ENCODE assay signal across 26 mouse cellular contexts in the genomic region with DNA sequence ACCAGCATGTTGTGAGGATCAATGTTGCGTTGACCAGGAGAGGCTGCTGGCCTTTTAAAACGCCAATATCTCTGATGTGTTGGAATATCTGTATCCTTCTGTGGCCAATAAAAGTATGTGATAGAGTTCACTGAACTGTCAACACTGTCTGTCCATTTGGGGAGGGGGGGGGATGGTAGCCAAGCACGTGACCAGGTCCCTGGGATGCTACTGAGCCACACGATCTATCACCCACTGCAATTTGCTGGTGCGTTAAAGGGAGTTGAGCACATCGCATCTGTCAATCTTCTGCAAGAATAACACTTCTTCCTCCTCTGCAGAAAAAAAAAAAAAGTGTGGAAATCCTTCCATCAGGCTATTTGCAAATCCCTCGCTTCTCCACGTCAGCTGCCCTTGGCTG. TPM values are rescaled to one million over a fixed set of nuclear protein-coding genes. Genes with fewer than 3 reads are reported as not detected.
"Had no signal": no experiment of that assay in that cellular context is flagged by ENCODE, and none has a peak within 500 bp of the region (broad histone marks: within the 10 kb centered on the region; RNA-seq: fewer than 3 reads in every experiment).

No protein-coding gene starts in this region.

- H3K36me3 ChIP-seq: kidney, embryonic 15.5 days; limb, embryonic 10.5 days; limb, embryonic 13.5 days; liver, embryonic 12.5 days; liver, embryonic 15.5 days; midbrain, embryonic 10.5 days; midbrain, embryonic 13.5 days had no signal

- DNase-seq: kidney, adult 11 months; kidney, adult 8-10 months; kidney, postnatal 36 days; layer of hippocampus, postnatal 36 days; liver; right cerebral cortex, adult 18-20 months; right cerebral cortex, postnatal 14 days; right cerebral cortex, postnatal 4 days; thymus, adult 18-20 months; thymus, postnatal 36 days had no signal

- H3K4me3 ChIP-seq: kidney, embryonic 15.5 days; limb, embryonic 10.5 days; limb, embryonic 13.5 days; liver, embryonic 12.5 days; liver, embryonic 15.5 days; megakaryocyte, embryonic 14.5 days; midbrain, embryonic 10.5 days; midbrain, embryonic 13.5 days; myocyte had no signal

- H3K27me3 ChIP-seq: kidney, embryonic 15.5 days; limb, embryonic 13.5 days; liver, embryonic 12.5 days; liver, embryonic 15.5 days; megakaryocyte, embryonic 14.5 days; midbrain, embryonic 13.5 days had no signal

- H3K27ac ChIP-seq: kidney, embryonic 15.5 days; limb, embryonic 10.5 days; limb, embryonic 13.5 days; liver, embryonic 12.5 days; liver, embryonic 15.5 days; midbrain, embryonic 10.5 days; midbrain, embryonic 13.5 days had no signal

- ATAC-seq: inflammation-experienced regulatory T-cells, adult 6 months; liver, embryonic 12.5 days; midbrain, embryonic 13.5 days; midbrain, embryonic 16.5 days had no signal

- H3K9ac ChIP-seq: kidney, embryonic 15.5 days; limb, embryonic 13.5 days; liver, embryonic 12.5 days; liver, embryonic 15.5 days; midbrain, embryonic 13.5 days had no signal

- H3K4me1 ChIP-seq: kidney, embryonic 15.5 days; limb, embryonic 13.5 days; liver, embryonic 12.5 days; liver, embryonic 15.5 days; megakaryocyte, embryonic 14.5 days; midbrain, embryonic 10.5 days; midbrain, embryonic 13.5 days had no signal

- H3K9me3 ChIP-seq: kidney, embryonic 15.5 days; limb, embryonic 10.5 days; limb, embryonic 13.5 days; liver, embryonic 12.5 days; megakaryocyte, embryonic 14.5 days; midbrain, embryonic 10.5 days; midbrain, embryonic 13.5 days had no signal

- H3K4me2 ChIP-seq: kidney, embryonic 15.5 days; limb, embryonic 13.5 days; liver, embryonic 12.5 days; liver, embryonic 15.5 days; midbrain, embryonic 13.5 days had no signal

RNA-seq across cellular contexts. Expression of gene Naa11, which starts 43.9 kb away (rescaled TPM):
- total RNA-seq: layer of hippocampus, adult 8-10 months; layer of hippocampus, postnatal 10 days; layer of hippocampus, postnatal 36 days; monocyte, adult 5-6 weeks had no signal
- polyA plus RNA-seq: inflammation-experienced regulatory T-cells, adult 6 months; kidney, embryonic 15.5 days; limb, embryonic 10.5 days; limb, embryonic 13.5 days; liver, embryonic 12.5 days; liver, embryonic 15.5 days; midbrain, embryonic 10.5 days; neural tube, embryonic 14.5 days; urinary bladder, adult 2 months had no signal
